Mouse (Mus musculus) midbrain, postnatal 0 days (tissue): ENCODE data around the gene Lrch3. TPM values are rescaled to one million over a fixed set of nuclear protein-coding genes. Genes with fewer than 3 reads are reported as not detected.
"Not testable (repeated sequence)": the region's sequence is repeated elsewhere in the genome, so short reads cannot be mapped to it uniquely, and the experiment has no call there.

Experiments
- ATAC-seq: fragments of 200-750 bp; cut with Nextera tagmentation; 2 replicates; pipeline ENCODE4 v1.8.0; 2017; ENCODE audit warnings: moderate number of reproducible peaks, mild to moderate bottlenecking, moderate TSS enrichment, moderate library complexity; ENCODE audit not compliant: low FRiP score
- DNase-seq: peaks from one replicate; pipeline ENCODE4 v3.0.0-alpha.2; 2015; ENCODE audit warnings: low spot score
- H3K27ac ChIP-seq: fragments of 300-500 bp; sonication (generic); 2 replicates; pipeline ENCODE4 v1.5.1; 2014; ENCODE audit warnings: low read depth, mild to moderate bottlenecking, low read length, mixed read lengths
- H3K27me3 ChIP-seq: fragments of 300-500 bp; sonication (generic); 2 replicates; pipeline ENCODE4 v1.6.1; 2014; ENCODE audit warnings: low read length, control low read depth, mixed read lengths; ENCODE audit not compliant: insufficient read depth
- H3K36me3 ChIP-seq: fragments of 300-500 bp; sonication (generic); 2 replicates; pipeline ENCODE4 v1.6.1; 2014; ENCODE audit warnings: low read length, control low read depth, mixed read lengths; ENCODE audit not compliant: insufficient read depth
- H3K4me1 ChIP-seq: fragments of 300-500 bp; sonication (generic); 2 replicates; pipeline ENCODE4 v1.6.1; 2014; ENCODE audit warnings: mild to moderate bottlenecking, control low read depth, antibody characterized with exemption, low read length, mixed read lengths; ENCODE audit not compliant: insufficient read depth
- H3K4me2 ChIP-seq: fragments of 300-500 bp; sonication (generic); 2 replicates; pipeline ENCODE4 v1.6.1; 2014; ENCODE audit warnings: low read depth, mild to moderate bottlenecking, low read length, mixed read lengths; ENCODE audit not compliant: poor library complexity, severe bottlenecking
- H3K4me3 ChIP-seq: fragments of 300-500 bp; sonication (generic); 2 replicates; pipeline ENCODE4 v1.5.1; 2014; ENCODE audit warnings: low read depth, mild to moderate bottlenecking, low read length, moderate library complexity
- H3K9ac ChIP-seq: fragments of 300-500 bp; sonication (generic); replicated peaks from 2 replicates; pipeline ENCODE4 v1.6.1; 2014; ENCODE audit warnings: mild to moderate bottlenecking, low read length, moderate library complexity, mixed read lengths; ENCODE audit not compliant: poor library complexity, severe bottlenecking
- H3K9me3 ChIP-seq: fragments of 300-500 bp; sonication (generic); 2 replicates; pipeline ENCODE4 v1.6.1; 2016; ENCODE audit warnings: low read length, control low read depth
- CTCF ChIP-seq: IDR thresholded peaks from 2 replicates; pipeline ENCODE4 v1.5.1; 2016; ENCODE audit warnings: antibody characterized with exemption, mild to moderate bottlenecking
- WGBS: fragments of 180-500 bp; shearing (Covaris S2); extraction: QIAGEN DNeasy Blood & Tissue Kit; methylation state at CpG from one replicate; pipeline ENCODE4 v1.1.7; 2014; 5-methylcytosine and 5-hydroxymethylcytosine counted together
- polyA plus RNA-seq: library from polyadenylated mRNA; unstranded; fragments of >200 nt; fragmentation: Nextera tagmentation; extraction: Ambion mirVana; gene quantifications from 2 replicates; pipeline ENCODE4 v1.2.1, GENCODE M21; 2015
- total RNA-seq: library from RNA; depleted of rRNA; stranded (reverse); fragments of >200 nt; gene quantifications from 2 replicates; pipeline ENCODE4 v1.2.3, GENCODE M21; 2014

Gene Lrch3
- total and polyA plus RNA-seq, 2 experiments from 2014 or later: 25.3 to 38.9 TPM

- Histone ChIP-seq H3K4me2 (no peak overlapping the region), H3K27me3 (no peaks in the 10 kb centered on the region), H3K36me3 (peaks cover 6% of the 10 kb centered on the region), H3K4me3 (no peak overlapping the region), H3K27ac (no peak overlapping the region), H3K4me1 (no peaks in the 10 kb centered on the region), H3K9ac (no peak overlapping the region), H3K9me3 (no peaks in the 10 kb centered on the region)
- DNase-seq: no peak
- no peak for TF ChIP-seq CTCF
- ATAC-seq: no peak
- WGBS: 76% methylated on average over 3 of the region's 3 CpGs
Measured at GRCm38 (mm10) chr16:32902051-32902428, 11.9 kb upstream of the Lrch3 start.

GRCm38 (mm10) chr16:32906186-32906585, 7.7 kb upstream of the Lrch3 start:
- H3K9ac ChIP-seq: no peak overlapping the region
- WGBS: 88% methylated on average over 2 of the region's 2 CpGs
- no peak overlapping the region for H3K4me2 ChIP-seq
- H3K36me3 ChIP-seq: no peaks in the 10 kb centered on the region
- TF ChIP-seq CTCF: no peak
- no peaks in the 10 kb centered on the region for H3K4me1 ChIP-seq
- H3K4me3 ChIP-seq: no peak overlapping the region
- DNase-seq (no peak), ATAC-seq (no peak)
- no peak overlapping the region for H3K27ac ChIP-seq
- H3K9me3 ChIP-seq: no peaks in the 10 kb centered on the region
- no peaks in the 10 kb centered on the region for H3K27me3 ChIP-seq

- Histone ChIP-seq H3K9me3 (no peaks in the 10 kb centered on the region), H3K4me1 (no peaks in the 10 kb centered on the region), H3K9ac (no peak overlapping the region), H3K4me2 (no peak overlapping the region), H3K27ac (no peak overlapping the region), H3K4me3 (no peak overlapping the region), H3K27me3 (no peaks in the 10 kb centered on the region), H3K36me3 (no peaks in the 10 kb centered on the region)
- DNase-seq (no peak), ATAC-seq (no peak)
- TF ChIP-seq CTCF: no peak
- WGBS: 90% methylated on average over 8 of the region's 8 CpGs
Measured at GRCm38 (mm10) chr16:32906727-32907126, 7.2 kb upstream of the Lrch3 start.

GRCm38 (mm10) chr16:32913212-32913611, 688 bp upstream of the Lrch3 start:
- Histone ChIP-seq H3K27me3 (no peaks in the 10 kb centered on the region), H3K4me1 (no peaks in the 10 kb centered on the region), H3K9me3 (no peaks in the 10 kb centered on the region), H3K36me3 (no peaks in the 10 kb centered on the region), H3K4me2 (peak overlapping the region; percentile 72; the same call in 1 of the 2 replicates), H3K27ac (no peak overlapping the region), H3K9ac (no peak overlapping the region), H3K4me3 (no peak overlapping the region)
- no peak for DNase-seq
- no peak for TF ChIP-seq CTCF
- 70% methylated on average over 7 of the region's 7 CpGs for WGBS
- no peak for ATAC-seq

- no peak for TF ChIP-seq CTCF
- H3K27me3 ChIP-seq: no peaks in the 10 kb centered on the region
- ATAC-seq (no peak), DNase-seq (no peak)
- peak overlapping the region; percentile 72 for H3K4me2 ChIP-seq
- H3K36me3 ChIP-seq: no peaks in the 10 kb centered on the region
- peak overlapping the region; percentile 85 for H3K4me3 ChIP-seq
- no peaks in the 10 kb centered on the region for H3K4me1 ChIP-seq
- 66% methylated on average over 9 of the region's 9 CpGs for WGBS
- no peak overlapping the region for H3K27ac ChIP-seq
- H3K9me3 ChIP-seq: no peaks in the 10 kb centered on the region
- no peak overlapping the region for H3K9ac ChIP-seq
Measured at GRCm38 (mm10) chr16:32915292-32916068, 1.6 kb downstream of the Lrch3 start.

- not testable (repeated sequence) for H3K4me3 ChIP-seq, H3K9me3 ChIP-seq, ATAC-seq, H3K9ac ChIP-seq, DNase-seq, H3K27me3 ChIP-seq, H3K4me2 ChIP-seq, H3K36me3 ChIP-seq, H3K4me1 ChIP-seq, H3K27ac ChIP-seq
- 92% methylated on average over 9 of the region's 9 CpGs for WGBS
Measured at GRCm38 (mm10) chr16:32926629-32927028, 12.7 kb downstream of the Lrch3 start.
